Mouse (Mus musculus): ENCODE data around the gene Edn3. TPM values are rescaled to one million over a fixed set of nuclear protein-coding genes. Genes with fewer than 3 reads are reported as not detected.

Gene Edn3
- polyA plus RNA-seq (2014; fragmentation: Illumina TruSeq; extraction: RNeasy Lipid Tissue Mini Kit (QIAGEN cat#74804)): 8.1 TPM

GRCm38 (mm10) chr2:174760479-174761121, at the start of gene Edn3:
Gene Edn3, plus strand, starts transcription at chr2:174760619.

Other genes starting within 250 kb of the Edn3 start
- gene Zfp831, start 117.1 kb upstream of the Edn3 start, polyA plus RNA-seq (2014; fragmentation: Illumina TruSeq; extraction: RNeasy Lipid Tissue Mini Kit (QIAGEN cat#74804)): 0.06 TPM
- 0.97 TPM for gene Gm14444, start 249.6 kb downstream of the Edn3 start, polyA plus RNA-seq (2014; fragmentation: Illumina TruSeq; extraction: RNeasy Lipid Tissue Mini Kit (QIAGEN cat#74804))